Mouse (Mus musculus): Measurements from ENCODE around the gene Olfr30. TPM values are rescaled to one million over a fixed set of nuclear protein-coding genes. Genes with fewer than 3 reads are reported as not detected.

Gene Olfr30
- polyA plus RNA-seq, 1 experiment, result not detected

DNA sequence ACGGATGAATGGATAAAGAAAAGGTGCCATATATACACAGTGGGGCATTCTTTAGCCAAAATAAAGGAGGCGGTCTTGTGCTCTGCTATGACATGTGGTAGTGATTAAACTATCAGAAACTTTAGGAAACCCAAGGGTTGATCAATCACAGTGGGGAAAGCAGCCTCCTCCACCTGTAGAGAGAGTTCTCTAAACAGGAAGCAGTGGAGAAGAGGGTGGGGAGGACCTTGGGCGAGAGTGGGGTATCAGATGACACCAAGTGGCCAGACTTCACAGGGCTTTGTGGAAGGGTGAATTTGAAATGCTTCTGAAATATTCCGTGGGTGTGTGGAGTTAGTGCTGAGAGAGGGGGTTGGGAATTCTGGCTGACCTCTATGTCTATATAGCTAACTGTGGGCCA is 8.5 kb downstream of the Olfr30 start:
- H3K4me3 ChIP-seq (ENCODE audit: insufficient read depth, poor library complexity, severe bottlenecking), result no peak overlapping the region
- H3K36me3 ChIP-seq (ENCODE audit: control insufficient read depth, insufficient read depth), result no peaks in the 10 kb centered on the region
- no peaks in the 10 kb centered on the region for H3K79me2 ChIP-seq (ENCODE audit: control insufficient read depth, insufficient read depth)
- no peaks in the 10 kb centered on the region for H3K27me3 ChIP-seq (ENCODE audit: control insufficient read depth, insufficient read depth, insufficient read length)
- TF ChIP-seq USF1 (IDR thresholded peaks at IDR 0.05; ENCODE audit: low read depth) (no peak), MYOD1 (IDR thresholded peaks at IDR 0.05; ENCODE audit: control insufficient read depth, insufficient read length, low read depth) (no peak), MAX (IDR thresholded peaks at IDR 0.05) (no peak), MYOG (IDR thresholded peaks at IDR 0.05; ENCODE audit: control insufficient read depth, extremely low read depth, insufficient read length) (no peak), FOSL1 (IDR thresholded peaks at IDR 0.05; ENCODE audit: insufficient read depth, low read length, poor library complexity, severe bottlenecking) (no peak), CEBPB (IDR thresholded peaks at IDR 0.05; ENCODE audit: low read depth) (no peak), CTCF (IDR thresholded peaks at IDR 0.05; ENCODE audit: control insufficient read depth, insufficient read depth, insufficient read length) (no peak)
- H3ac ChIP-seq (ENCODE audit: control insufficient read depth, insufficient read length, low read depth), result no peak overlapping the region
- no peaks in the 10 kb centered on the region for H3K79me3 ChIP-seq (ENCODE audit: low read depth)

GRCm38 (mm10) chr11:58452759-58453158 is 9.3 kb downstream of the Olfr30 start, which contains the start of gene Lypd9:
Lypd9 (minus strand) TSS chr11:58452923.
- H3K79me3 ChIP-seq (ENCODE audit: low read depth), result no peaks in the 10 kb centered on the region

GRCm38 (mm10) chr11:58437866-58438265 is 24.2 kb downstream of the Olfr30 start:
- Histone ChIP-seq H3ac (ENCODE audit: control insufficient read depth, insufficient read length, low read depth) (no peak overlapping the region), H3K36me3 (ENCODE audit: control insufficient read depth, insufficient read depth) (no peaks in the 10 kb centered on the region), H3K79me3 (ENCODE audit: low read depth) (no peaks in the 10 kb centered on the region), H3K4me3 (ENCODE audit: insufficient read depth, poor library complexity, severe bottlenecking) (no peak overlapping the region), H3K79me2 (ENCODE audit: control insufficient read depth, insufficient read depth) (no peaks in the 10 kb centered on the region), H3K27me3 (ENCODE audit: control insufficient read depth, insufficient read depth, insufficient read length) (peaks cover 4% of the 10 kb centered on the region)
- no peak for TF ChIP-seq MYOD1 (IDR thresholded peaks at IDR 0.05; ENCODE audit: control insufficient read depth, insufficient read length, low read depth)
- TF ChIP-seq MYOG (IDR thresholded peaks at IDR 0.05; ENCODE audit: control insufficient read depth, extremely low read depth, insufficient read length), result no peak
- TF ChIP-seq FOSL1 (IDR thresholded peaks at IDR 0.05; ENCODE audit: insufficient read depth, low read length, poor library complexity, severe bottlenecking), result no peak
- TF ChIP-seq MAX (IDR thresholded peaks at IDR 0.05), result no peak
- no peak for TF ChIP-seq CEBPB (IDR thresholded peaks at IDR 0.05; ENCODE audit: low read depth)
- no peak for TF ChIP-seq USF1 (IDR thresholded peaks at IDR 0.05; ENCODE audit: low read depth)
- TF ChIP-seq CTCF (IDR thresholded peaks at IDR 0.05; ENCODE audit: control insufficient read depth, insufficient read depth, insufficient read length), result no peak

More at GRCm38 (mm10) chr11:58452759-58453158, 9.3 kb downstream of the Olfr30 start, which contains the start of gene Lypd9:
- TF ChIP-seq FOSL1 (IDR thresholded peaks at IDR 0.05; ENCODE audit: insufficient read depth, low read length, poor library complexity, severe bottlenecking), result no peak
- no peak for TF ChIP-seq CTCF (IDR thresholded peaks at IDR 0.05; ENCODE audit: control insufficient read depth, insufficient read depth, insufficient read length)
- TF ChIP-seq MAX (IDR thresholded peaks at IDR 0.05), result no peak
- no peak for TF ChIP-seq CEBPB (IDR thresholded peaks at IDR 0.05; ENCODE audit: low read depth)
- no peak for TF ChIP-seq MYOD1 (IDR thresholded peaks at IDR 0.05; ENCODE audit: control insufficient read depth, insufficient read length, low read depth)
- no peak for TF ChIP-seq USF1 (IDR thresholded peaks at IDR 0.05; ENCODE audit: low read depth)
- no peak for TF ChIP-seq MYOG (IDR thresholded peaks at IDR 0.05; ENCODE audit: control insufficient read depth, extremely low read depth, insufficient read length)
- no peaks in the 10 kb centered on the region for H3K79me2 ChIP-seq (ENCODE audit: control insufficient read depth, insufficient read depth)
- H3ac ChIP-seq (ENCODE audit: control insufficient read depth, insufficient read length, low read depth), result no peak within 1 kb of the TSS
- H3K36me3 ChIP-seq (ENCODE audit: control insufficient read depth, insufficient read depth), result no peaks in the 10 kb centered on the region
- no peak within 1 kb of the TSS for H3K4me3 ChIP-seq (ENCODE audit: insufficient read depth, poor library complexity, severe bottlenecking)
- no peaks in the 10 kb centered on the region for H3K27me3 ChIP-seq (ENCODE audit: control insufficient read depth, insufficient read depth, insufficient read length)

DNA sequence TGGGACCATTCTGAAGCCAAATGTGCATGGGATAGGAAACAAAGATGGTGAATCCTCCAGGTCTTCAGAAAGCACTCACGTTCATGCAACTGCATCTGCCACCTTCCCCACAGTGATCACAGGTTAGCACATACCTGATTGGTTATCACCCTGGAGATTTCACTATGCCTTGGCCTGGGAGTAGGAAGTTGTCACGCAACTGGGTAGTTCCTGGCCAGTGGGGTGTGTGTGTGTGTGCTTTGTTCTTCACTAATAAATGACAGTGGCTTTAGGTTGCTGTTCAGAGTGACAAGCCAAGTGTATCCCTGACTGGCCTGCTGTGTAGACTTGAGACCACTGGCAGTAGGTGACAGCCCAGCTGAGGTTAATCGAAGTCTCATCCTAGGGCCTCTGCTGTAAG is 29.8 kb downstream of the Olfr30 start, which contains the start of gene Gm12253:
Gene Gm12253 (plus strand): TSS at position 301 of the 400 bp plus-strand sequence.
- Histone ChIP-seq H3K4me3 (ENCODE audit: insufficient read depth, poor library complexity, severe bottlenecking) (no peak within 1 kb of the TSS), H3K36me3 (ENCODE audit: control insufficient read depth, insufficient read depth) (no peaks in the 10 kb centered on the region), H3ac (ENCODE audit: control insufficient read depth, insufficient read length, low read depth) (no peak within 1 kb of the TSS), H3K79me2 (ENCODE audit: control insufficient read depth, insufficient read depth) (no peaks in the 10 kb centered on the region), H3K79me3 (ENCODE audit: low read depth) (no peaks in the 10 kb centered on the region), H3K27me3 (ENCODE audit: control insufficient read depth, insufficient read depth, insufficient read length) (peaks cover 3% of the 10 kb centered on the region)
- TF ChIP-seq MYOD1 (IDR thresholded peaks at IDR 0.05; ENCODE audit: control insufficient read depth, insufficient read length, low read depth), result no peak
- TF ChIP-seq FOSL1 (IDR thresholded peaks at IDR 0.05; ENCODE audit: insufficient read depth, low read length, poor library complexity, severe bottlenecking), result no peak
- no peak for TF ChIP-seq MYOG (IDR thresholded peaks at IDR 0.05; ENCODE audit: control insufficient read depth, extremely low read depth, insufficient read length)
- no peak for TF ChIP-seq MAX (IDR thresholded peaks at IDR 0.05)
- no peak for TF ChIP-seq CEBPB (IDR thresholded peaks at IDR 0.05; ENCODE audit: low read depth)
- no peak for TF ChIP-seq CTCF (IDR thresholded peaks at IDR 0.05; ENCODE audit: control insufficient read depth, insufficient read depth, insufficient read length)
- no peak for TF ChIP-seq USF1 (IDR thresholded peaks at IDR 0.05; ENCODE audit: low read depth)

- Histone ChIP-seq H3K27me3 (ENCODE audit: control insufficient read depth, insufficient read depth, insufficient read length) (no peaks in the 10 kb centered on the region), H3K79me2 (ENCODE audit: control insufficient read depth, insufficient read depth) (no peaks in the 10 kb centered on the region), H3K36me3 (ENCODE audit: control insufficient read depth, insufficient read depth) (no peaks in the 10 kb centered on the region), H3K79me3 (ENCODE audit: low read depth) (no peaks in the 10 kb centered on the region), H3K4me3 (ENCODE audit: insufficient read depth, poor library complexity, severe bottlenecking) (no peak within 1 kb of the TSS), H3ac (ENCODE audit: control insufficient read depth, insufficient read length, low read depth) (no peak within 1 kb of the TSS)
- no peak for TF ChIP-seq FOSL1 (IDR thresholded peaks at IDR 0.05; ENCODE audit: insufficient read depth, low read length, poor library complexity, severe bottlenecking)
- no peak for TF ChIP-seq CTCF (IDR thresholded peaks at IDR 0.05; ENCODE audit: control insufficient read depth, insufficient read depth, insufficient read length)
- no peak for TF ChIP-seq CEBPB (IDR thresholded peaks at IDR 0.05; ENCODE audit: low read depth)
- no peak for TF ChIP-seq MYOG (IDR thresholded peaks at IDR 0.05; ENCODE audit: control insufficient read depth, extremely low read depth, insufficient read length)
- no peak for TF ChIP-seq MAX (IDR thresholded peaks at IDR 0.05)
- no peak for TF ChIP-seq USF1 (IDR thresholded peaks at IDR 0.05; ENCODE audit: low read depth)
- TF ChIP-seq MYOD1 (IDR thresholded peaks at IDR 0.05; ENCODE audit: control insufficient read depth, insufficient read length, low read depth), result no peak
Measured at GRCm38 (mm10) chr11:58420815-58421214, 41.3 kb downstream of the Olfr30 start, which contains the start of gene 1810065E05Rik. 1810065E05Rik (plus strand) TSS chr11:58421111.

Measured in C2C12 (cell line).